Mouse (Mus musculus) bone marrow, adult 2 months (tissue): ENCODE measurements at regions not wholly inside any gene's neighbourhood (a gene's known extent, or its start where the extent isn't known, plus 50 kb on each side); places are given as distances from the start of the nearest gene placed in this dataset.

ENCODE experiments used
- CTCF ChIP-seq: fragments of 200-500 bp; IDR thresholded peaks from 2 replicates; pipeline ENCODE4 v1.5.1; 2011; ENCODE audit warnings: low read length, control low read depth; ENCODE audit not compliant: control insufficient read depth, insufficient read depth
- POLR2A ChIP-seq: fragments of 200-500 bp; IDR thresholded peaks from 2 replicates; pipeline ENCODE4 v1.6.1; 2011; ENCODE audit warnings: low read depth, mild to moderate bottlenecking, control low read depth, low read length, borderline replicate concordance; ENCODE audit not compliant: control insufficient read depth

GRCm38 (mm10) chrX:12900256-12900655 lies 138.4 kb upstream of the Med14 start:
- TF ChIP-seq CTCF, result no peak
- TF ChIP-seq POLR2A, result no peak
